Mouse (Mus musculus) heart, embryonic 15.5 days (tissue): ENCODE results near the gene Sipa1l3. TPM values are rescaled to one million over a fixed set of nuclear protein-coding genes. Genes with fewer than 3 reads are reported as not detected.

Experiments used
- ATAC-seq: fragments of 200-750 bp; cut with Nextera tagmentation; replicated peaks from 2 replicates; pipeline ENCODE4 v1.8.0; 2017; ENCODE audit warnings: low read depth, moderate TSS enrichment; ENCODE audit not compliant: insufficient number of reproducible peaks, insufficient read depth, low FRiP score
- H3K27ac ChIP-seq: fragments of 300-500 bp; sonication (generic); 2 replicates; pipeline ENCODE4 v1.5.1; 2015; ENCODE audit warnings: mild to moderate bottlenecking, inconsistent platforms
- H3K27me3 ChIP-seq: fragments of 300-500 bp; sonication (generic); 2 replicates; pipeline ENCODE4 v1.6.1; 2015; ENCODE audit warnings: inconsistent platforms
- H3K36me3 ChIP-seq: fragments of 300-500 bp; sonication (generic); 2 replicates; pipeline ENCODE4 v1.6.1; 2015; ENCODE audit warnings: mild to moderate bottlenecking, inconsistent platforms
- H3K4me1 ChIP-seq: fragments of 300-500 bp; sonication (generic); replicated peaks from 2 replicates; pipeline ENCODE4 v1.6.1; 2015; ENCODE audit warnings: inconsistent platforms
- H3K4me2 ChIP-seq: fragments of 300-500 bp; sonication (generic); 2 replicates; pipeline ENCODE4 v1.6.1; 2015; ENCODE audit warnings: inconsistent platforms, mild to moderate bottlenecking, moderate library complexity
- H3K4me3 ChIP-seq: fragments of 300-500 bp; sonication (generic); 2 replicates; pipeline ENCODE4 v1.5.1; 2015; ENCODE audit warnings: mild to moderate bottlenecking, inconsistent platforms
- H3K9ac ChIP-seq: fragments of 300-500 bp; sonication (generic); 2 replicates; pipeline ENCODE4 v1.6.1; 2015; ENCODE audit warnings: mild to moderate bottlenecking, inconsistent platforms
- H3K9me3 ChIP-seq: fragments of 300-500 bp; sonication (generic); replicated peaks from 2 replicates; pipeline ENCODE4 v1.6.1; 2016; ENCODE audit warnings: inconsistent platforms
- WGBS: fragments of 180-500 bp; shearing (Covaris S2); methylation state at CpG from one replicate; pipeline ENCODE4 v1.1.7; 2015; ENCODE audit warnings: mixed read lengths; 5-methylcytosine and 5-hydroxymethylcytosine counted together
- polyA plus RNA-seq: library from polyadenylated mRNA; unstranded; fragments of >200 nt; fragmentation: Nextera tagmentation; extraction: Ambion mirVana; gene quantifications from 2 replicates; pipeline ENCODE4 v1.2.1, GENCODE M21; 2015

Gene Sipa1l3
- polyA plus RNA-seq, 1 experiment from 2014 or later = 2.2 TPM

GRCm38 (mm10) chr7:29491861-29492260 is 26.6 kb downstream of the Sipa1l3 start:
- WGBS = 70% methylated on average over 3 of the region's 3 CpGs
- H3K9ac ChIP-seq = no peak overlapping the region
- no peak overlapping the region for H3K27ac ChIP-seq
- H3K27me3 ChIP-seq = peaks cover 73% of the 10 kb centered on the region
- H3K9me3 ChIP-seq = no peaks in the 10 kb centered on the region
- no peak for ATAC-seq
- H3K4me1 ChIP-seq = peaks cover 8% of the 10 kb centered on the region
- no peak overlapping the region for H3K4me2 ChIP-seq
- H3K4me3 ChIP-seq = no peak overlapping the region
- no peaks in the 10 kb centered on the region for H3K36me3 ChIP-seq

GRCm38 (mm10) chr7:29491471-29491755 is 27.0 kb downstream of the Sipa1l3 start:
- Histone ChIP-seq H3K9me3 (no peaks in the 10 kb centered on the region), H3K36me3 (no peaks in the 10 kb centered on the region), H3K27me3 (peaks cover 73% of the 10 kb centered on the region), H3K4me1 (peaks cover 3% of the 10 kb centered on the region; the same call in 1 of the 2 replicates), H3K4me3 (no peak overlapping the region), H3K27ac (no peak overlapping the region), H3K4me2 (no peak overlapping the region), H3K9ac (no peak overlapping the region)
- no peak for ATAC-seq
- WGBS = 77% methylated on average over 3 of the region's 3 CpGs

GRCm38 (mm10) chr7:29490704-29491470 is 27.6 kb downstream of the Sipa1l3 start:
- 77% methylated on average over 8 of the region's 8 CpGs for WGBS
- H3K4me3 ChIP-seq = no peak overlapping the region
- H3K9ac ChIP-seq = no peak overlapping the region
- no peaks in the 10 kb centered on the region for H3K36me3 ChIP-seq
- H3K4me1 ChIP-seq = no peaks in the 10 kb centered on the region; the same call in 1 of the 2 replicates
- H3K9me3 ChIP-seq = no peaks in the 10 kb centered on the region
- no peak overlapping the region for H3K27ac ChIP-seq
- ATAC-seq = no peak
- peaks cover 73% of the 10 kb centered on the region for H3K27me3 ChIP-seq
- H3K4me2 ChIP-seq = no peak overlapping the region

- Histone ChIP-seq H3K4me1 (no peaks in the 10 kb centered on the region; the same call in 1 of the 2 replicates), H3K4me2 (no peak overlapping the region), H3K36me3 (no peaks in the 10 kb centered on the region), H3K4me3 (no peak overlapping the region), H3K9me3 (no peaks in the 10 kb centered on the region), H3K9ac (no peak overlapping the region), H3K27me3 (peaks cover 70% of the 10 kb centered on the region), H3K27ac (no peak overlapping the region)
- ATAC-seq = no peak
- WGBS = 53% methylated on average over 7 of the region's 7 CpGs
These were observed 28.6 kb downstream of the Sipa1l3 start for GRCm38 (mm10) chr7:29489851-29490250.

DNA sequence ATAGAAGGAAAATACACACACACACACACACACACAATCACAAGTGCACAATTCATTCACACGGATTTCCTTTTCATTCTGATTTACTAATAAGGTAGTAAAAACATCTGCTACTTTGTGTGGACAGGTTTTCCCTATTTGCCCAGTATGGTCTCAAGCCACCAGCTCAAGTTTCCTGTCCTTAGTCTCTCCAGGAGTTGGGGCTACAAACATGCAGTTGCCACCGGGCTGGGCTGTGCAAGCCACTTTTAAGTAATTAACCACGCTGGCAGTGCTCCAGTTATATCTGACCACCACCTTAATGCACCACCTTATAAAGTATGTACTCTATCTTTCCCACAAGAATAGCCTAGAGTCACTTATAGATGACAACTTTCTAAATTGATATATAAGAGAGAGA is 29.1 kb downstream of the Sipa1l3 start:
- no peak overlapping the region for H3K9ac ChIP-seq
- no peak overlapping the region for H3K27ac ChIP-seq
- no peak overlapping the region for H3K4me2 ChIP-seq
- peaks cover 69% of the 10 kb centered on the region for H3K27me3 ChIP-seq
- no peaks in the 10 kb centered on the region for H3K36me3 ChIP-seq
- H3K9me3 ChIP-seq = no peaks in the 10 kb centered on the region
- WGBS = 51% methylated on average over 3 of the region's 3 CpGs
- H3K4me3 ChIP-seq = no peak overlapping the region
- H3K4me1 ChIP-seq = no peaks in the 10 kb centered on the region; the same call in 1 of the 2 replicates
- ATAC-seq = no peak

GRCm38 (mm10) chr7:29486753-29487152 is 31.7 kb downstream of the Sipa1l3 start:
- Histone ChIP-seq H3K4me3 (no peak overlapping the region), H3K4me2 (no peak overlapping the region), H3K36me3 (no peaks in the 10 kb centered on the region), H3K27ac (no peak overlapping the region), H3K27me3 (peaks cover 63% of the 10 kb centered on the region), H3K4me1 (no peaks in the 10 kb centered on the region; the same call in 1 of the 2 replicates), H3K9ac (no peak overlapping the region), H3K9me3 (no peaks in the 10 kb centered on the region)
- 72% methylated on average over 3 of the region's 3 CpGs for WGBS
- ATAC-seq = no peak

DNA sequence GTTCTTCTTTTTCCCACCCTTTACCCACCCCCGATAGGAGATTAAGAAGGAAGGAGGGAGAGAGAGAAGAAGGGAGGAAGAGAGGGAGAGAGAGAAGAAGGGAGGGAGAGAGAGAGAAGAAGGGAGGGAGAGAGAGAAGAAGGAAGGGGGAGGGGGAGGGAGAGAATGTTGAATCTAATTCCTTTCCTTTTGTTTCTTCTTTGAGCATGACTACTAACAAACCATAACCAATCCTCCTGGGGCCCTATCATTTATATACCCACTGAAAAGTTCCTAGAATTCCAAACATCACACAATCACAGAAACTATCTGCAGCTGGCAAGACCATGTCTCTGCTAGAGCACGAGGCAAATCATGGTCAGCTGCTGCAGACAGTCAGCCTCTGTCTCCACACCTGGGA is 32.7 kb downstream of the Sipa1l3 start:
- H3K9me3 ChIP-seq = no peaks in the 10 kb centered on the region
- no peaks in the 10 kb centered on the region for H3K4me1 ChIP-seq
- no peak overlapping the region for H3K4me2 ChIP-seq
- H3K36me3 ChIP-seq = no peaks in the 10 kb centered on the region
- H3K4me3 ChIP-seq = no peak overlapping the region
- no peak overlapping the region for H3K9ac ChIP-seq
- ATAC-seq = no peak
- H3K27ac ChIP-seq = no peak overlapping the region
- WGBS = 66% methylated on average over 2 of the region's 2 CpGs
- peaks cover 67% of the 10 kb centered on the region for H3K27me3 ChIP-seq

GRCm38 (mm10) chr7:29483556-29483955 is 34.9 kb downstream of the Sipa1l3 start:
- Histone ChIP-seq H3K36me3 (no peaks in the 10 kb centered on the region), H3K9ac (no peak overlapping the region), H3K4me3 (no peak overlapping the region), H3K27me3 (peaks cover 65% of the 10 kb centered on the region), H3K4me1 (no peaks in the 10 kb centered on the region), H3K27ac (no peak overlapping the region), H3K9me3 (no peaks in the 10 kb centered on the region), H3K4me2 (no peak overlapping the region)
- 68% methylated on average over 4 of the region's 4 CpGs for WGBS
- ATAC-seq = no peak

DNA sequence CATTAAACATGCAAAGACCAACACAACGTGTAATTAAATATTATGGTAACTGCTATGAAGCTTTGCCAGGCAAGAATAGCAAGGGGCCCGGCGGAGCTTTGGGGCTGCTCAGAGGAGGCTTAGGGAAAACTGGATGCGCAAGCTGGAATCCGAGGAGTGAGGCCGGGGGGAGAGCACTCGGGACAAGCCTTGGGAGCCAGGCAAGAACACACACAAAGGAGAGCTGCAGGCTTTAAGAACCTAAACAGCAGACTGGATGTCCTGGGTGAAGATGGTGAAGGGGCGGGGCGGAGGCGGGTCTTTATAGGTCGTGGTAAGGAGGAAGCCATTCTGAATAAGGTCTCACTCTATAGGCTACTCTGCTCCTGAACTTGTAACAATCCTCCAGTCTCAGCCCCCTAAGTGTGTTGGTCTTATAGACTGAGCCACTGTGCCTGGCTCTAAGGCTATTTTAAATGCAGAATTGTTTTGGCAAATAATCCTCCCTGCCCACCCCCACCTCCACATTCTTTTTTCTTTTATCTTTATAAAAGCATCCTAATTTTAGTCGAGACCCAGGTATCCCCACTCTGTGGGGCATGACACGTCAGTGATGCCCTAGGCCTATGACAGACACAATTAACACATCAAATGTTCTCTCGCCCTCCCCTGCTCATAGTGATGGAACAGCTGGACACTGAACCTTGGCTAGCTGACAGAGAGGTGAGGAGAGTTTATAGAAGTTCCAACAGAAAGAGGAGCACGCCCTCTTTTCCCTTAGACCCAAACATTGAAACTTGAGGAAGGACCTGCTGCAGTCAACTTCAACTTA is 36.9 kb downstream of the Sipa1l3 start:
- ATAC-seq = no peak
- Histone ChIP-seq H3K27ac (no peak overlapping the region), H3K36me3 (no peaks in the 10 kb centered on the region), H3K4me3 (no peak overlapping the region), H3K4me2 (no peak overlapping the region), H3K9ac (no peak overlapping the region), H3K27me3 (peaks cover 67% of the 10 kb centered on the region), H3K4me1 (no peaks in the 10 kb centered on the region), H3K9me3 (no peaks in the 10 kb centered on the region)
- WGBS = 62% methylated on average over 15 of the region's 15 CpGs

DNA sequence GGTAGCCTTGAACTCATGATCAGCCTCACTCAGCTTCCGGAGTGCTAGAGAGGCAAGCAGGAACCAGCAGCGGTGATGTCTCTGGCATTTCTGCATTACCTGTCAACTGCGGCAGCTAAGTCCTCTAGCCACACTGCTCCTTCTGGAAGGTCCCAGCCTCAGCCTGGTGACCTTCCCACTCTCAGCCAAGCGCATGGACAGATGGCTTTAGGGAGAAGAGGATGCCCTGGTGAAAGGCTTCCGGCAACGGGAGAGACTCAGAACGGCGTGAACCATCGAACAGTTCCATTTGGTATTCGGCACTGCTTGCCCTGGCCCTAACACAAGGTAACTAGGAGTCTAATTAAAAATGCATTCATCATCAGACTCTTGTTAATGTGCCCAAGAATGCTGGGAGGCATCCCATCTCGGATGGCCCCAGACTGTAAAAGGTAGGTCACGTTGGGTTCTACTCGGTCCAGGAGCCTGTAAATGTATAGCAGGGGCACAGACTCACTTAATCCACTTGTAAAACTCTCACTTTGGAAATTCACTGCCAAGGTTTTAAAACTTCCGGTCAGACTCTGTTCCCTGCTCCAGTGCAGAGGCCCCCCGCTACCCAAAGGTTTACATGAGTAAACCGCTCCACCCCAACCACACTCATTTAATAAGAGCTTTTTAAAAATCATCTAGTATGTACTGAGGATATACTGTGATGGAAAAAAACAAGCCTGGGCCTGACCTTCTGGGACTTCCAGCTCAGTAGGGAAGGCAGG is 37.7 kb downstream of the Sipa1l3 start:
- H3K4me3 ChIP-seq = no peak overlapping the region
- H3K9me3 ChIP-seq = no peaks in the 10 kb centered on the region
- no peak overlapping the region for H3K4me2 ChIP-seq
- ATAC-seq = no peak
- H3K4me1 ChIP-seq = no peaks in the 10 kb centered on the region
- peaks cover 73% of the 10 kb centered on the region for H3K27me3 ChIP-seq
- H3K27ac ChIP-seq = no peak overlapping the region
- 88% methylated on average over 16 of the region's 16 CpGs for WGBS
- no peaks in the 10 kb centered on the region for H3K36me3 ChIP-seq
- no peak overlapping the region for H3K9ac ChIP-seq

DNA sequence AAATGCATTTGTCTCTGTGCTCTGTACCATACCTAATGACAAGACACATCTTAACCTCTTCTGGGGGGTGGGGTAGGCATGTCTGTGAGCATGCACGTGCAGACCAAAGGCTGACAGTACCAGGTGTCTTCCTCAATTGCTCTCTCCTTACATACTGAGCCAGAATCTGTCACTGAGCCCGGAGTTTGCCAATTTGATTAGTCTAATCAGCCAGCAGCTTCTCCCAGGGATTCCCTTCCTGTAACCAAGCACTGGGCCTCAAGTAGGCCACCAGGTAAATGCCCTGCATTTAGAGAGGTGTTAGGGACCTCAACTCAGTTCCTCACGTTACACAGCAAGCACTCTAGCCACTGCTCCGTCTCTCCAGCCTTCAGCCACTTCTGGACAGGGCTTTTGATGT is 38.3 kb downstream of the Sipa1l3 start:
- WGBS = 80% methylated on average over 4 of the region's 4 CpGs
- H3K4me2 ChIP-seq = no peak overlapping the region
- no peak for ATAC-seq
- H3K9me3 ChIP-seq = no peaks in the 10 kb centered on the region
- H3K4me1 ChIP-seq = no peaks in the 10 kb centered on the region
- H3K27me3 ChIP-seq = peaks cover 79% of the 10 kb centered on the region
- no peak overlapping the region for H3K4me3 ChIP-seq
- H3K27ac ChIP-seq = no peak overlapping the region
- H3K9ac ChIP-seq = no peak overlapping the region
- H3K36me3 ChIP-seq = no peaks in the 10 kb centered on the region
